Mouse (Mus musculus) kidney, embryonic 15.5 days (tissue): Measurements from ENCODE around the gene Gm5483. TPM values are rescaled to one million over a fixed set of nuclear protein-coding genes. Genes with fewer than 3 reads are reported as not detected.
"Not testable (repeated sequence)": the region's sequence is repeated elsewhere in the genome, so short reads cannot be mapped to it uniquely, and the experiment has no call there.

Experiments used
- ATAC-seq: fragments of 200-750 bp; cut with Nextera tagmentation; replicated peaks from 2 replicates; pipeline ENCODE4 v1.8.0; 2017; ENCODE audit warnings: moderate TSS enrichment; ENCODE audit not compliant: low FRiP score
- H3K27ac ChIP-seq: fragments of 300-500 bp; sonication (generic); 2 replicates; pipeline ENCODE4 v1.5.1; 2015; ENCODE audit warnings: mild to moderate bottlenecking, inconsistent platforms
- H3K27me3 ChIP-seq: fragments of 300-500 bp; sonication (generic); 2 replicates; pipeline ENCODE4 v1.6.1; 2015; ENCODE audit warnings: inconsistent platforms
- H3K36me3 ChIP-seq: fragments of 300-500 bp; sonication (generic); 2 replicates; pipeline ENCODE4 v1.6.1; 2015; ENCODE audit warnings: inconsistent platforms
- H3K4me1 ChIP-seq: fragments of 300-500 bp; sonication (generic); 2 replicates; pipeline ENCODE4 v1.6.1; 2015; ENCODE audit warnings: inconsistent platforms
- H3K4me2 ChIP-seq: fragments of 300-500 bp; sonication (generic); 2 replicates; pipeline ENCODE4 v1.6.1; 2015; ENCODE audit warnings: moderate library complexity, mild to moderate bottlenecking, inconsistent platforms
- H3K4me3 ChIP-seq: fragments of 300-500 bp; sonication (generic); replicated peaks from 2 replicates; pipeline ENCODE4 v1.5.1; 2015; ENCODE audit warnings: mild to moderate bottlenecking, inconsistent platforms
- H3K9ac ChIP-seq: fragments of 300-500 bp; sonication (generic); 2 replicates; pipeline ENCODE4 v1.6.1; 2015; ENCODE audit warnings: mild to moderate bottlenecking, inconsistent platforms
- H3K9me3 ChIP-seq: fragments of 300-500 bp; sonication (generic); replicated peaks from 2 replicates; pipeline ENCODE4 v1.6.1; 2016; ENCODE audit warnings: inconsistent platforms
- WGBS: fragments of 180-500 bp; shearing (Covaris S2); methylation state at CpG from one replicate; pipeline ENCODE4 v1.1.7; 2015; ENCODE audit warnings: mixed read lengths; 5-methylcytosine and 5-hydroxymethylcytosine counted together
- polyA plus RNA-seq: library from polyadenylated mRNA; unstranded; fragments of >200 nt; fragmentation: Nextera tagmentation; extraction: Ambion mirVana; gene quantifications from 2 replicates; pipeline ENCODE4 v1.2.1, GENCODE M21; 2015

Gm5483 gene
- 2.4 and 4.9 TPM in 2 replicates for polyA plus RNA-seq

- not testable (repeated sequence) for H3K4me1 ChIP-seq, H3K9me3 ChIP-seq, H3K9ac ChIP-seq, H3K4me3 ChIP-seq, H3K4me2 ChIP-seq, H3K27ac ChIP-seq, H3K27me3 ChIP-seq, H3K36me3 ChIP-seq, ATAC-seq
- WGBS = 85% methylated on average over 4 of the region's 4 CpGs
These were observed at the start of gene Gm5483 for GRCm38 (mm10) chr16:36183912-36184311. Gene Gm5483, plus strand, starts transcription at chr16:36184212.

GRCm38 (mm10) chr16:36138201-36138600 is 45.8 kb upstream of the Gm5483 start:
- ATAC-seq = no peak
- WGBS = 69% methylated on average over 2 of the region's 2 CpGs

GRCm38 (mm10) chr16:36156402-36156975 is 27.5 kb upstream of the Gm5483 start, which contains the start of gene Stfa2l1:
Gene Stfa2l1, plus strand, starts transcription at chr16:36156811.
- Histone ChIP-seq H3K4me1 (no peaks in the 10 kb centered on the region), H3K9me3 (no peaks in the 10 kb centered on the region), H3K4me2 (no peak within 1 kb of the TSS), H3K27ac (no peak within 1 kb of the TSS), H3K4me3 (no peak within 1 kb of the TSS), H3K36me3 (no peaks in the 10 kb centered on the region), H3K9ac (no peak within 1 kb of the TSS), H3K27me3 (no peaks in the 10 kb centered on the region)
- no peak for ATAC-seq

More at GRCm38 (mm10) chr16:36138201-36138600, 45.8 kb upstream of the Gm5483 start:
- Histone ChIP-seq H3K4me1 (no peaks in the 10 kb centered on the region), H3K27ac (no peak overlapping the region), H3K4me3 (no peak overlapping the region), H3K9ac (no peak overlapping the region), H3K9me3 (no peaks in the 10 kb centered on the region), H3K36me3 (no peaks in the 10 kb centered on the region), H3K27me3 (no peaks in the 10 kb centered on the region), H3K4me2 (no peak overlapping the region)

- H3K27ac ChIP-seq, H3K4me3 ChIP-seq, H3K4me2 ChIP-seq, H3K9me3 ChIP-seq, H3K27me3 ChIP-seq, ATAC-seq, H3K36me3 ChIP-seq, H3K9ac ChIP-seq, H3K4me1 ChIP-seq: not testable (repeated sequence)
- WGBS = 92% methylated on average over 9 of the region's 10 CpGs
These were observed 16.2 kb upstream of the Gm5483 start for GRCm38 (mm10) chr16:36167841-36168240.

GRCm38 (mm10) chr16:36176108-36176507 is 7.9 kb upstream of the Gm5483 start:
- no peak overlapping the region for H3K27ac ChIP-seq
- no peak overlapping the region for H3K4me2 ChIP-seq
- no peaks in the 10 kb centered on the region for H3K36me3 ChIP-seq
- no peaks in the 10 kb centered on the region for H3K4me1 ChIP-seq
- no peak overlapping the region for H3K4me3 ChIP-seq
- no peak overlapping the region for H3K9ac ChIP-seq
- H3K9me3 ChIP-seq = no peaks in the 10 kb centered on the region
- H3K27me3 ChIP-seq = no peaks in the 10 kb centered on the region
- ATAC-seq = no peak

- H3K36me3 ChIP-seq = no peaks in the 10 kb centered on the region
- no peak overlapping the region for H3K4me2 ChIP-seq
- no peaks in the 10 kb centered on the region for H3K9me3 ChIP-seq
- no peak overlapping the region for H3K9ac ChIP-seq
- WGBS = 86% methylated on average over 2 of the region's 2 CpGs
- H3K27ac ChIP-seq = no peak overlapping the region
- ATAC-seq = no peak
- no peaks in the 10 kb centered on the region for H3K4me1 ChIP-seq
- no peak overlapping the region for H3K4me3 ChIP-seq
- no peaks in the 10 kb centered on the region for H3K27me3 ChIP-seq
These were observed 4.1 kb upstream of the Gm5483 start for GRCm38 (mm10) chr16:36179910-36180309.

- ATAC-seq = no peak
- H3K9ac ChIP-seq = no peak overlapping the region
- 51% methylated on average over 19 of the region's 19 CpGs for WGBS
These were observed 15.2 kb downstream of the Gm5483 start for GRCm38 (mm10) chr16:36199226-36199625.

GRCm38 (mm10) chr16:36203846-36204245 is 19.8 kb downstream of the Gm5483 start:
- Histone ChIP-seq H3K9me3 (no peaks in the 10 kb centered on the region), H3K9ac (no peak overlapping the region), H3K36me3 (no peaks in the 10 kb centered on the region), H3K27ac (no peak overlapping the region), H3K4me1 (no peaks in the 10 kb centered on the region), H3K27me3 (no peaks in the 10 kb centered on the region), H3K4me2 (no peak overlapping the region), H3K4me3 (no peak overlapping the region)
- no peak for ATAC-seq
- 72% methylated on average over 5 of the region's 5 CpGs for WGBS

More at GRCm38 (mm10) chr16:36199226-36199625, 15.2 kb downstream of the Gm5483 start:
- Histone ChIP-seq H3K27ac (no peak overlapping the region), H3K4me2 (peak overlapping the region; percentile 23; the same call in 1 of the 2 replicates), H3K27me3 (no peaks in the 10 kb centered on the region), H3K4me1 (no peaks in the 10 kb centered on the region), H3K36me3 (no peaks in the 10 kb centered on the region), H3K9me3 (no peaks in the 10 kb centered on the region), H3K4me3 (no peak overlapping the region)

- ATAC-seq, H3K36me3 ChIP-seq, H3K4me2 ChIP-seq, H3K4me1 ChIP-seq, H3K9me3 ChIP-seq, H3K9ac ChIP-seq, H3K4me3 ChIP-seq, H3K27me3 ChIP-seq, H3K27ac ChIP-seq: not testable (repeated sequence)
- 55% methylated on average over 2 of the region's 2 CpGs for WGBS
These were observed 21.7 kb downstream of the Gm5483 start for GRCm38 (mm10) chr16:36205684-36206083.

GRCm38 (mm10) chr16:36209967-36210453 is 26.0 kb downstream of the Gm5483 start, which contains the start of gene Gm5416:
Gene Gm5416, plus strand, starts transcription at chr16:36210403.
- Histone ChIP-seq H3K36me3 (no peaks in the 10 kb centered on the region), H3K9me3 (no peaks in the 10 kb centered on the region), H3K4me3 (no peak within 1 kb of the TSS), H3K27ac (no peak within 1 kb of the TSS), H3K4me2 (no peak within 1 kb of the TSS), H3K9ac (no peak within 1 kb of the TSS), H3K27me3 (no peaks in the 10 kb centered on the region), H3K4me1 (no peaks in the 10 kb centered on the region)
- no peak for ATAC-seq
- WGBS = 81% methylated on average over 2 of the region's 2 CpGs

GRCm38 (mm10) chr16:36221168-36221567 is 37.2 kb downstream of the Gm5483 start, which contains the start of gene 2010005H15Rik:
Gene 2010005H15Rik, plus strand, starts transcription at chr16:36221468.
- 93% methylated on average over 7 of the region's 7 CpGs for WGBS
- H3K27me3 ChIP-seq, ATAC-seq, H3K4me2 ChIP-seq, H3K9ac ChIP-seq, H3K9me3 ChIP-seq, H3K4me3 ChIP-seq, H3K36me3 ChIP-seq, H3K27ac ChIP-seq, H3K4me1 ChIP-seq: not testable (repeated sequence)
